Mouse (Mus musculus) thymus, adult 2 months (tissue): ENCODE measurements around the gene Foxn2. TPM values are rescaled to one million over a fixed set of nuclear protein-coding genes. Genes with fewer than 3 reads are reported as not detected.
A peak's percentile ranks its signal among the peaks of the same experiment; 100 is the strongest.

ENCODE experiments used
- DNase-seq: peaks from one replicate; pipeline ENCODE4 v3.0.0; 2021
- H3K27ac ChIP-seq: fragments of 200-500 bp; 2 replicates; pipeline ENCODE4 v1.5.1; 2012; ENCODE audit warnings: low read length, control low read depth; ENCODE audit not compliant: control insufficient read depth, insufficient read depth
- H3K27me3 ChIP-seq: fragments of 200-500 bp; 2 replicates; pipeline ENCODE4 v1.6.1; 2012; ENCODE audit warnings: mild to moderate bottlenecking, low read length, moderate library complexity, mixed read lengths; ENCODE audit not compliant: control insufficient read depth, insufficient read depth
- H3K36me3 ChIP-seq: fragments of 200-500 bp; 2 replicates; pipeline ENCODE4 v1.6.1; 2012; ENCODE audit warnings: mild to moderate bottlenecking, low read length, moderate library complexity; ENCODE audit not compliant: control insufficient read depth, insufficient read depth
- H3K4me1 ChIP-seq: fragments of 200-500 bp; replicated peaks from 2 replicates; pipeline ENCODE4 v1.6.1; 2012; ENCODE audit warnings: low read length; ENCODE audit not compliant: control insufficient read depth, insufficient read depth
- H3K4me3 ChIP-seq: fragments of 200-500 bp; 2 replicates; pipeline ENCODE4 v1.5.1; 2012; ENCODE audit warnings: mild to moderate bottlenecking, low read length, control low read depth, moderate library complexity; ENCODE audit not compliant: control insufficient read depth, insufficient read depth
- CTCF ChIP-seq: fragments of 200-500 bp; IDR thresholded peaks from 2 replicates; pipeline ENCODE4 v1.5.1; 2012; ENCODE audit warnings: mild to moderate bottlenecking, control low read depth, low read length, moderate library complexity, borderline replicate concordance; ENCODE audit not compliant: control insufficient read depth, poor library complexity, insufficient read depth; ENCODE audit errors: extremely low read depth
- POLR2A ChIP-seq: fragments of 200-500 bp; IDR thresholded peaks from 2 replicates; pipeline ENCODE4 v1.6.1; 2012; ENCODE audit warnings: mild to moderate bottlenecking, low read length, control low read depth, moderate library complexity; ENCODE audit not compliant: control insufficient read depth, poor library complexity, insufficient read depth; ENCODE audit errors: extremely low read depth
- WGBS: fragments of 180-500 bp; shearing (Covaris S2); methylation state at CpG from one replicate; pipeline ENCODE4 v1.1.7; 2018; 5-methylcytosine and 5-hydroxymethylcytosine counted together
- polyA plus RNA-seq: library from polyadenylated mRNA; depleted of rRNA; stranded (reverse); fragments of >200 nt; gene quantifications from 2 replicates; pipeline ENCODE4 v1.2.3, GENCODE M21; 2012; rRNA removed

The Foxn2 gene
- 11.0 and 12.1 TPM in 2 replicates for polyA plus RNA-seq

DNA sequence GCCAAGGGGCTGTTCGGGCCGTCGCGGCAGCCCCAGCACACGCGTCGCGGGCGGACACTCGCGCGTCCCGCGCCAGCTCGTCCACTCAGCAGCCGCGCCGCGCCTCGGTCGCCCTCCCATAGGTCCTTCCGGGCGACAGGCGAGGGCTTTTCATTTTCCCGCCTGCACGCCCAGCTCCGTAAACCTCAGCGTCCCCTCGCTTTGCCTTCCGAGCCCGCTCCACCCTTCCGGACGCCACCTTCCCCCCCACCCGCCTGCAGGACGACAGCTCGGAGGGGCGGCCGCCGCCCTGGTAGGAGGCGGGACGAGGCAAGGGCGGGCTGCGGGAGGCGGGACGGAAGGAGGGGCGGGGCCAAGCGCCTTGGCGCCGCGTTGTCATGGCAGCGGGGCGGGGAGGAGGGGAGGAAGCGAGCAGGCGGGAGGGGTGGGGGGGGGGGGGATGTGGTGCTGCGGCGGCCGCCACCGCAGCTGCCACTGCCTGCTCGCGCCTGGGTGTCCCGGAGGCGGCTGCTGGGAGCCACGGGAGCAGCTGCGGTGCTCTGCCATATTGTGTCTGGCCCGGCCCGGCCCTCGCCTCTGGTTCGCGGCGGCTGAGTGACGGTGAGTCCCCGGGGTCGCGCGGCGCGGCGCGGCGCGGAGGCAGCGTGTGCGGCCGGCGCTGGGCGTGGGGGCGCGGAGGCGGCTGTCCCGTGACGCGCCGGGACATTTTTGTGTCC is at the start of gene Foxn2:
Gene Foxn2 (plus strand): TSS at position 427 of the 716 bp plus-strand sequence.
- Histone ChIP-seq H3K36me3 (no peaks in the 10 kb centered on the region), H3K4me3 (peak within 1 kb of the TSS; percentile 85), H3K4me1 (peaks cover 7% of the 10 kb centered on the region), H3K27ac (peak within 1 kb of the TSS; percentile 55), H3K27me3 (no peaks in the 10 kb centered on the region)
- TF ChIP-seq CTCF (peak; percentile 58; the same call in 1 of the 2 replicates), POLR2A (peak; percentile 85; the same call in 1 of the 2 replicates)
- DNase-seq, result peak; percentile 96
- under 1% methylated on average over 76 of the region's 93 CpGs for WGBS

DNA sequence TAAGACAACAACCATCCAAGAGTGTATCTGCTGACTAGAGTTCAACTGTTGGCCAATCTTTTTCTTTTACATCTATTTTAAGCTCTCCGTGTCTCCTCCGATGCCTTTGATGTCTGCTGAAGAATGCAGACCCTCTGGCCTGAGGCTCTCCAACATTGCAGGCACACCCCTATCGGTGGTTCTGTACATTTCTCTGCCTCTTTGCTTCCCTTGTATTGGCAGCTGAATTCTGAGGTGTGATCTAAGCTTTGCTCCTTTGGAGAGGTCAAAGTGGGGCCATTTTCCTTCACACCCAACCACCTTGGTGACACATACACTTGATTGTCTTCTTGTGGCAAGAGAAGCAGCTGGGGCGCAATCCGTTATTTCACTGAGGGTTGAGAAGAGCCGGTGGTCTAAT is 43.0 kb upstream of the Foxn2 start:
- Histone ChIP-seq H3K36me3 (no peaks in the 10 kb centered on the region), H3K4me1 (no peaks in the 10 kb centered on the region), H3K27me3 (no peaks in the 10 kb centered on the region), H3K27ac (no peak overlapping the region), H3K4me3 (no peak overlapping the region)
- TF ChIP-seq POLR2A, result no peak
- TF ChIP-seq CTCF, result no peak
- WGBS, result 96% methylated on average over 6 of the region's 6 CpGs
- DNase-seq, result no peak

DNA sequence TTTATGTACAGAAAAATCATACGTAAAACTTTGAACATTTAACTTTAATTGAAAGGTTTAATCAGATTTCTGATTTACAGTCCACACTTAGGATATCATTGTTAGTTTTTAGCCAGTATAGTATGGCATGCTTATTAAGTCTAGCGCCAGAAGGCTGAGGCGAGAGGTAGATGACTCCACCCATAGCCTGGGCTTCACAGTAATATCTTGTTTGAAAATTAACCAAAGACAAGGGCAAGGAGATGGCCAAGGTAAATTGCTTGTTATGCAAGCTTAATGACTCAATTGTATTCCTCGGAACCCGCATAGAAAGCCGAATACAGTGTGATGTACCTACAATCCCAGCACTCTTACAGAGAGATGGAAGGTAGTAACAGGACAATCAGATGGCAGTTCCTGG is 42.4 kb upstream of the Foxn2 start:
- no peak for TF ChIP-seq POLR2A
- TF ChIP-seq CTCF, result no peak
- Histone ChIP-seq H3K27me3 (no peaks in the 10 kb centered on the region), H3K4me3 (no peak overlapping the region), H3K36me3 (no peaks in the 10 kb centered on the region), H3K27ac (no peak overlapping the region), H3K4me1 (peaks cover 3% of the 10 kb centered on the region)
- WGBS, result 97% methylated on average over 6 of the region's 6 CpGs
- no peak for DNase-seq

- Histone ChIP-seq H3K36me3 (no peaks in the 10 kb centered on the region), H3K27ac (no peak overlapping the region), H3K27me3 (no peaks in the 10 kb centered on the region), H3K4me1 (peaks cover 6% of the 10 kb centered on the region), H3K4me3 (no peak overlapping the region)
- TF ChIP-seq CTCF (no peak), POLR2A (no peak)
- DNase-seq, result no peak
- 96% methylated on average over 4 of the region's 4 CpGs for WGBS
Observed at GRCm38 (mm10) chr17:88398854-88399253, 41.7 kb upstream of the Foxn2 start.

GRCm38 (mm10) chr17:88400122-88400521 is 40.4 kb upstream of the Foxn2 start:
- Histone ChIP-seq H3K4me1 (peaks cover 8% of the 10 kb centered on the region), H3K4me3 (no peak overlapping the region), H3K27ac (no peak overlapping the region), H3K27me3 (no peaks in the 10 kb centered on the region), H3K36me3 (no peaks in the 10 kb centered on the region)
- 96% methylated on average over 6 of the region's 6 CpGs for WGBS
- no peak for DNase-seq
- TF ChIP-seq CTCF (no peak), POLR2A (no peak)

DNA sequence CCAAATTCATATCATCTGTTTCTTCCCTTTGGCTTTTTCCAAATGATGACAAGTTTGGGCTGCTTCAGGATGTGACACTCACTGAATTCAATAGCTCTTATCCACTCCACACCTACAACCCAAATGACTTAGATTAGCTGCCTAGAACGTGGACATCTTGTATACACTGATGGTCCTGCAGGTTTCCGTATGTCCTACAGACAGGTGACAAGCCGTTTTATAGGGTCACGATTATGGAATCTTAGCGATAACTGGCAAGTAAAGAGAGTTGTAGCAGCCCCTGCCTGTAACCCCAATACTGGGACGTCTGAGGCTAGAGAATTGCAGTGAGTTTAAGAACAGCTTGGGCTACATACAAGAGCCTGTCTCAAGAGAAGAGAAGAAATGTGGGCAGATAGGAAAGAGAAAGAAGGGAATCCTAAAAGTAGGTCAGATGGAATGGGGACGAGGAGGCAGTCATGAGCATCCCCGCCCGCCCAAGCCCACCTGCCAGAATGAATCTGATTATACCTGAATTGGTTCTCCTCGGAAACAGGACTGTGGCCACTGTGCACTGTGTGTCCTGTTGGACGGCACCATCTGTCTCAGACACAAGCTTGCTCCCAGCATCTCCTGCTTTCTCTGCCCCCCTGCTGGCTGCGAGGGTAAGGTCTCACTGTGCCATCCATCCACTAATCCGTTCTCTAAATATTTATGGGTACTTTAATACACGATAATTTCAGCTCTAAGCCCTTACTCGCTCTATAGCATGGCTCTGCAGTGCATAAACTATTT is 39.6 kb upstream of the Foxn2 start:
- Histone ChIP-seq H3K4me3 (no peak overlapping the region), H3K36me3 (no peaks in the 10 kb centered on the region), H3K27ac (no peak overlapping the region), H3K4me1 (peaks cover 11% of the 10 kb centered on the region), H3K27me3 (no peaks in the 10 kb centered on the region)
- DNase-seq, result no peak
- TF ChIP-seq CTCF (no peak), POLR2A (no peak)
- WGBS, result 93% methylated on average over 15 of the region's 15 CpGs
